Mouse (Mus musculus) neutrophil, adult 83 days (primary cell): ENCODE results near the gene Selplg. TPM values are rescaled to one million over a fixed set of nuclear protein-coding genes. Genes with fewer than 3 reads are reported as not detected.

Source experiments
- total RNA-seq, 2 experiments: library from RNA; stranded (reverse); gene quantifications; one replicate each; pipeline ENCODE4 v1.2.4; 2023

Gene Selplg
- total RNA-seq: 100 to 1,000 TPM; 382 to 467 TPM

DNA sequence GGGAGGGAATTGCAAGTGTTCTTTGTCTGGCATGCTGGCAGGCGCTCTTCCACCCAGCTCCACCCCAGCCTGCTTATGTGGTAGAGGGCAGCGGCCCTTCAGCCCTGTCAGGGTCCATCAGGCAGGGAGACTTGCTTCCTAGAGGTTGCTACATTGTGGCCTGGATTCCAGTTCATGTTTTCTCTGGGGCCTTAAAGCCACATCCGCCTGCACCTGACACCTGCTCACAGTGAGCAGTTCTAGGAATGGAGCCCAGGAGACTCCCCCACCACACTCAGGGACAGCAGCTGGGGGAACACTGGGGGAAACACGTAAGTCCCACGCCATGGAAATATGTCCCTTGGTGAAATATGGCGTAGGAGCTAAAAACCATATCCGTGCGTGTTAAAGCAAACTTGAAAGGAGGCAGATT lies at the start of gene Selplg:
Gene Selplg, minus strand, starts transcription at position 155 of the 412 bp plus-strand sequence.

DNA sequence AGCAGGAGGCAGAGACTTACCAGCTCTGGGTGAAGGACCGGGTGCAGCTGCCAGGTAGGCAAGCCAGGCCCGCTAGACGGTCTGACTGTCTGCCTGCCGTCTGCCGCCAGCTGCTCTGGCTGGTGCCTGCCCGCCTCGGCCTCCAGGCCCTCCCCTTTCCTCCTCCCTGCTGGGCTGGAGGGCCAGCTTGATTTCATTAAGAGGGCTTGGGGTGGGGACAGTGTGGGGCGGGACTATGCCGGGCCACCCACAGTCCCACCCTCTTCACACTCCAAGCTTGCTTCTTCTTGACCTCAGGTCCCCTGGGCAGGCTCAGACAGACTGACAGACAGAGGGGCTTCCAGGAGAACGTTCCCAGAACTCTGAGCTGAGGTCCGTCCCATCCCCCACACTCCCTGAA lies 32.2 kb downstream of the Selplg start, which contains the start of gene Tmem119:
Gene Tmem119, minus strand, starts transcription at position 237 of the 400 bp plus-strand sequence.

DNA sequence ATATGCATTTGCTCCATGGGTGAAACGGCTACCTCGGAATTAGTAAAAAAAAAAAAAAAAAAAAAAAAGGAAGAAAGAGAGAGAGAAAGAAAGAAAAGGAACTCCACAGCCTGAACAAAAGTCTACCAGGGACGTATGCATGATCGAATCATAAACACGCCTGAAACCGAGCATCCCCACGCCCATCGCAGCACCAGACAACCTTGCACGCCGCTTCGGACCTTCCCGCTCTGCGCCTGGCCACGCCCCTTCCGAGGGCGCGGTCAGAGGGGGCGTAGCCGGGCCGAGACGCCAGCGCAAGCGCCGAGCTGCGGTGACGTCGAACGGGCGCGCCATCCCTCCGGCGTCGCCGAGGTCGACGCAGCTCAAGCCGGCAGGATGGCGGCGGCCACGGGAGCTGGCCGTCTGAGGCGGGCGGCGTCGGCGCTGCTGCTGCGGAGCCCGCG lies 60.0 kb downstream of the Selplg start, which contains the start of the genes Sart3 and Iscu:
Gene Sart3, minus strand, starts transcription at position 61 of the 446 bp plus-strand sequence.
Gene Iscu, plus strand, starts transcription at position 299 of the 446 bp plus-strand sequence.

Other genes starting within 250 kb of the Selplg start
- 1 to 10 TPM; 1.2 to 1.4 TPM for gene Cmklr1, start 182.2 kb downstream of the Selplg start, total RNA-seq
- not detected for gene 1700069L16Rik, start 107.9 kb downstream of the Selplg start, total RNA-seq
- 1 to 10 TPM; 4.0 to 4.5 TPM for gene Ficd, start 96.8 kb downstream of the Selplg start, total RNA-seq
- gene Sart3, start 60.1 kb downstream of the Selplg start, total RNA-seq: 10 to 100 TPM; 34.8 to 37.0 TPM
- 10 to 100 TPM; 81.5 to 87.7 TPM for gene Iscu, start 59.9 kb downstream of the Selplg start, total RNA-seq
- gene Tmem119, start 32.1 kb downstream of the Selplg start, total RNA-seq: 1 to 10 TPM; 2.1 to 2.5 TPM
- gene Coro1c, start 76.1 kb upstream of the Selplg start, total RNA-seq: 100 to 1,000 TPM in 1 of 2 experiments, 10 to 100 TPM in 1; 96.1 to 108 TPM
- gene Ssh1, start 161.2 kb upstream of the Selplg start, total RNA-seq: 10 to 100 TPM; 13.2 to 13.3 TPM
- gene Dao, start 171.1 kb upstream of the Selplg start, total RNA-seq: not detected
- gene Usp30, start 232.8 kb upstream of the Selplg start, total RNA-seq: 1 to 10 TPM; 6.8 to 7.3 TPM